Mouse (Mus musculus) lung, postnatal 25 days (tissue): ENCODE results near the gene Ak2.
A peak's percentile ranks its signal among the peaks of the same experiment; 100 is the strongest.

Experiments
- DNase-seq: peaks from one replicate; pipeline ENCODE4 v3.0.0; 2022; ENCODE audit warnings: low spot score

Gene Ak2

GRCm38 (mm10) chr4:128991500-128992008 lies at the start of gene Ak2:
Gene Ak2 (plus strand): TSS chr4:128991958.
- DNase-seq = no peak

- DNase-seq = no peak
These were observed 49.4 kb upstream of the Ak2 start for GRCm38 (mm10) chr4:128942346-128942745.

GRCm38 (mm10) chr4:128946736-128947135 lies 45.0 kb upstream of the Ak2 start:
- DNase-seq = no peak

GRCm38 (mm10) chr4:128947326-128947933 lies 44.3 kb upstream of the Ak2 start:
- DNase-seq = no peak

GRCm38 (mm10) chr4:128948137-128948674 lies 43.6 kb upstream of the Ak2 start:
- DNase-seq = no peak

GRCm38 (mm10) chr4:128949470-128950005 lies 42.2 kb upstream of the Ak2 start:
- DNase-seq = no peak

- DNase-seq = no peak
These were observed 41.3 kb upstream of the Ak2 start for GRCm38 (mm10) chr4:128950461-128950860.

GRCm38 (mm10) chr4:128953851-128954250 lies 37.9 kb upstream of the Ak2 start:
- no peak for DNase-seq

- DNase-seq = peak; percentile 68
These were observed 34.4 kb upstream of the Ak2 start for GRCm38 (mm10) chr4:128957155-128957911.

GRCm38 (mm10) chr4:128958156-128958555 lies 33.6 kb upstream of the Ak2 start:
- no peak for DNase-seq

- no peak for DNase-seq
These were observed 32.9 kb upstream of the Ak2 start for GRCm38 (mm10) chr4:128958849-128959248.

- no peak for DNase-seq
These were observed 32.1 kb upstream of the Ak2 start for GRCm38 (mm10) chr4:128959676-128960075.

GRCm38 (mm10) chr4:128961301-128962028 lies 30.3 kb upstream of the Ak2 start:
- no peak for DNase-seq

- peak; percentile 86 for DNase-seq
These were observed 29.5 kb upstream of the Ak2 start, which contains the start of gene Azin2 for GRCm38 (mm10) chr4:128962029-128962925. Gene Azin2 (minus strand): TSS chr4:128962442.

GRCm38 (mm10) chr4:128962926-128963290 lies 28.9 kb upstream of the Ak2 start:
- no peak for DNase-seq

GRCm38 (mm10) chr4:128966751-128967150 lies 25.0 kb upstream of the Ak2 start:
- no peak for DNase-seq

- DNase-seq = peak; percentile 88
These were observed 22.7 kb upstream of the Ak2 start for GRCm38 (mm10) chr4:128969081-128969480.

GRCm38 (mm10) chr4:128969607-128970416 lies 21.9 kb upstream of the Ak2 start:
- no peak for DNase-seq

GRCm38 (mm10) chr4:128970417-128970807 lies 21.3 kb upstream of the Ak2 start:
- DNase-seq = peak; percentile 66

GRCm38 (mm10) chr4:128971065-128971694 lies 20.6 kb upstream of the Ak2 start:
- DNase-seq = peak; percentile 73
